Mouse (Mus musculus): ENCODE measurements around the gene Map3k13.

DNA sequence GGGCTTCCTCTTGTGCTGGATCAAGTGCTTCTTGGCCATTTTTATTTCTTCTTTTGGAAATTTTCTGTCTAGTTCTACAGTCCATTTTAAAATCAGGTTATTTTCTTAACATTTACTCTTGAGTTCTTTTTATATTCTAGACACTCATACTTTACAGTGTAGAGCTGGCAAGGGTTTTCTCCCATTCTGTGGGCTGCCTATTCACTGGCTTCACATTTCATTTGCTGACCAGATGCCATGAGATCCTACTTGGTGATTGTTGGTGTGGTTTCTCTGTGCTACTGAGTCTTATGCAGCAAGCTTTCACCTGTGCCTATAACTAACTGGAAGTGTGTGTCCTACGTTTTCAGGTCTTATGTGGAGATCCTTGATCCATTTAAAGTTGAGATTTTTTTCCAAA lies 35.7 kb upstream of the Map3k13 start:
- TF ChIP-seq CTCF (IDR thresholded peaks at IDR 0.05; ENCODE audit: control insufficient read depth, insufficient read depth, insufficient replicate concordance, low read depth, low read length) (no peak), POLR2A (IDR thresholded peaks at IDR 0.05; ENCODE audit: control insufficient read depth, low read depth, low read length) (no peak)
